Mouse (Mus musculus): ENCODE measurements at regions not wholly inside any gene's neighbourhood (a gene's known extent, or its start where the extent isn't known, plus 50 kb on each side); places are given as distances from the start of the nearest gene placed in this dataset.
A peak's percentile ranks its signal among the peaks of the same experiment; 100 is the strongest.

DNA sequence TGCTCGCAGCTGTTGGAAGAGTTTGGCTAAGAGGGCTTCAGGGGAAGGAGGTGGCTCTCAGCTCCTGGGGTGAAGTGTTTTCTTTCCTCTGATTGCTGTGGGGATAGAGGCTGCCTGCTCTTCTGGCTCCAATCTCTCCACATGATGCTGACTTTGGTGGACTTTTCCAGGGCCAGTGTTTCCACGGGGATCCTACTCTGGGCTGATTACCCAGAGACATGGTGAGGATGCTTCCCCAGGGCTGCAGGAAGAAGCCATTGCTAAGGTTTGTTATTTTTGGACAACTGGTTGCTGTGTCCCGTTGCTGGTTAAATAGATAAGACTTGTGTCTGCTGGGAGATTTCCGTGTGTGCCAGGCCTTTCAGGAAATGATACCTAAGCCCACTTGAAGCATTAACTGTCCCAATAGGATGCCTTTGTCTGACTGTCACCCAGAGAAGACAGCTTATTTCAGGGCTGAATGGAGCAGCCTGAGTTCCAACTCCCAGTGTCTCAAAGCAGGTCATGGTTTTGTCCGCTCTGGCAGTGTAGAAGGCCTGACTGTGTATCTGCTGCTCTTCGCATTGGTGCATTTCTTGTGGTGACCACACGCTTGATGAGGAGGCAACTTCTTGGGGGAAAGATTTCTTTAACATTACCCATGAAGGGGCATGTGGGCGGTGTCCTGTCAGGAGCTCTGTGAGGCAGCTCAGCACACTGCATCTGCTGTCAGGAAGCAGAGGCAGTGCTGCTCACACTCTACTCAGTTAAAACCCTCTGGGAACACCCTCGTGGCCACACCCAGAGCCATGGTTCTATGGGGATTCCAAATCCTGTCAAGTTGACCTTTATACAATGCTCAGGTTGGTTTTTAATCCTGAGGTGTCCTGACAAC is 228.3 kb upstream of the Gadl1 start:
- no peak for DNase-seq (ENCODE audit: low spot score)

DNA sequence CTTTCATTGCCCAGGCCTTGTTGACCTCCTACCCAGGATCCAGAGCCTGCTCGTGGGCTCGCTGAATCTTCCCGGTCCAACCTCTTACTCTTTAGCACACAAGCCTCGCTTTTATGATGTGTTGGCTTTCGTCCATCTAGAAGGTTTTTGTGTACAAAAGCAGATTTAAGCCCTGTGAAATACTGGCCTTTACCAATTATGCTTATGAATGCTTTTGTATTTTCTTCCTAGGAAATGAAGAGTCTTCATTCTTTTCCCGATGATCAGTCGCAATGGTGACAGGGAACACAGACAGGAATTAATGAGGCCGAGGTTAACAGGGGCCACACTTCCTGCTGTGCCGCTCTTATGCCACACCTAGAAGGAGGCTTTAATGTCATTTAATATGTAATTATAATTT is 227.4 kb upstream of the Gadl1 start:
- DNase-seq (ENCODE audit: low spot score), result no peak

DNA sequence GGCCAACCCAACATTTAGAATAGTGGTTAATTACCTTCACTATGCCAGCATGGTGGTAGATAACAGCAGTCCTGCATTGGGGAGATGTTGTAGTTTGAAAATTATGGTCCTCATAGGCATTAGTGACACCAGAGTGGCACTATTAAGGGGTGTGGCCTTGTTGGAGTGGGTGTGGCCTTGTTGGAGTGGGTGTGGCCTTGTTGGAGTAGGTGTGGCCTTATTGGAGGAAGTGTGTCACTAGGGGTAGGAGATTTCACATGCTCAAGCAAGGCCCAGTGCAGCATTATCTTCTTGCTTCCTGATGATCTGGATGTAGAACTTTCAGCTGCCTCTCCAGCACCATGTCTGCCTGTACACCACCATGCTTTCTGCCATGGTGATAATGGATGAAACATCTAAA is 225.3 kb upstream of the Gadl1 start:
- DNase-seq (ENCODE audit: low spot score), result no peak

DNA sequence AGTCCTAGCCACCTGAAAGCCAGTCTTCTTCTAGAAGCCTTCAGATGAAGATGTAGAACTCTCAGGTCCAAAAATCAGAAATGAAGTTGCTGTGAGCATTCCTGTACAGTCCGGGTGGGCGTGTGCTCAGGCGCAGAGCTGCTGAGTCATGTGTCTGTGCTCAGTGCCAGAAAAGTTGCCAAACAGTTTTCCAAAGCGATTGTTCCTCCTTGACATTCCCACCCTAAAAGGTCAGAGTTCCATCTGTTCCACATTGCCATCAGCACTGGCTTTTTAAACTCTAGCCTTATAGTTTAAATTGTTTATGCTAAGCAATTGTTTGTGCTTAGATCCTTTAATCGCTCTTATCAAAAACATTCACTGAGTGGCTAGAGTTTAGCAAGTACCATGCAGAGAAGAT is 222.7 kb upstream of the Gadl1 start:
- DNase-seq (ENCODE audit: low spot score), result no peak

DNA sequence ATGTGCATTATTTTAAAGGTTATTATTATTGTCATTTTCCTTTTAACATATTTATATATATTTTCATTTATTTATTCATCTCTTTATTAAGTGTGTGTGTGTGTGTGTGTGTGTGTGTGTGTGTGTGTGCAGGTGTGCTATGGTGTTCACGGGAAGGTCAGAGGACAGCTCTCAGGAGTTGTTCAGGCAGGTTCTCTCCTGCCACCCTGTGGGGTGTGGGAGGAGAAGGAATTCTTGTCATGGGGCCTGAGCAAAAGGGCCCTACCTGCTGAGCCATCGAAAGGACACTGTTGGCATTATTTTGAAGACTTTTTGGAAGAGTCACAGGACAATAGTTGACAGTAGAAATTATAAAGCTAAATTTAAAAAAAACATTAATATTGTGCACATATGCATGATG is 216.4 kb upstream of the Gadl1 start:
- DNase-seq (ENCODE audit: low spot score), result no peak

DNA sequence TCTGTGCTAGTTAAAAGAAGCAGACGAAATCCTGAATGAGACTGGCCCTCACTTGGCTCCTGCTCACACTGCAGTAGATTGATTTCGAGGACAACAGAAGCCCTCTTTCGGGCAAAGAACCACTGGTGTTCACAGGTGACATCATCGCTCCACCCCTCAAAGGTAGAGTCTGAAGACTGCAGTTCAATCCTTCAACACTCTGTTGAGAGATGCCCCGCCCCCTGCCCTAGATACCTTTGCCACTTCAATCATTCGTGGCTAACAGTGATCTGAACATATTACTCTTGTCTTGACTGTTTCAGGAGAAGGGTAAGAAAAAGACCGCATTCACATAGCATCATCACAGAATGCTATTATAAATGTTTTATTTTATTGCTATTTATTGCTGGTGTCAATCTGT is 205.5 kb upstream of the Gadl1 start:
- DNase-seq (ENCODE audit: low spot score), result no peak

DNA sequence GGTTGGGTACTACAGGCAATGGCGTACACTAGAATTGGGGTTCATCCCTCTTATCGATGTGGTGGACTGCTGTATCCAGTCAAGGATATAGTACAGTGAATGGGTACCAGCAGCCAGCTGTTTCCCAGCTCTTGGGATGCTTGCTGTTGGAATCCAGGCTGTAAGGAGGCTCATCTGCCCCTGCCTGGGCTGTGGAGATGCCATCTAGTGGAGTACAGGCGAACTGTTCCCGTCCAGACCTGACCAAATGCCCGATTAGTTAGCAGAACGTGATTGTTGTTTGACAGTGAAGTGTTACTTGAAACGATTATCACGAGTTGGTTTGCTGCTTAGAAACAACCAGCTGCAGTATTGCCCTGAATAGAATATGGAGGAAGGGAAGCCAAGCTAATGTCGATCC is 205.0 kb upstream of the Gadl1 start:
- peak; percentile 26 for DNase-seq (ENCODE audit: low spot score)

DNA sequence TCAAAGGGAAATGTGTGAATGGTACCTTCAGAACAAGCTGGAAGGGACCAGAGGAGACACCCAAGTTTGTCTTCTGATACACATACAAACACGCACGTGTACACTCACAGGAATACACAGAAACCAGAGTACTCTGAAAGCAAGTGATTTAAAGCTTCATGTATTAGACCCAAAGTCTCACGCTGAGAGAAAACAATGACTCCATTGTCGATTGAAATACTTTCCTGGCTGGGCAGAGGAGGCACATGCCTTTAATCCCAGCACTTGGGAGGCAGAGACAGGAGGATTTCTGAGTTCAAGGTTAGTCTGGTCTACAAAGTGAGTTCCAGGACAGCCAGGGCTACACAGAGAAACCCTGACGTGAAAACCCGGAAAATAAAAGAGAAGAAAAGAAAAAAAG is 203.5 kb upstream of the Gadl1 start:
- DNase-seq (ENCODE audit: low spot score), result no peak

DNA sequence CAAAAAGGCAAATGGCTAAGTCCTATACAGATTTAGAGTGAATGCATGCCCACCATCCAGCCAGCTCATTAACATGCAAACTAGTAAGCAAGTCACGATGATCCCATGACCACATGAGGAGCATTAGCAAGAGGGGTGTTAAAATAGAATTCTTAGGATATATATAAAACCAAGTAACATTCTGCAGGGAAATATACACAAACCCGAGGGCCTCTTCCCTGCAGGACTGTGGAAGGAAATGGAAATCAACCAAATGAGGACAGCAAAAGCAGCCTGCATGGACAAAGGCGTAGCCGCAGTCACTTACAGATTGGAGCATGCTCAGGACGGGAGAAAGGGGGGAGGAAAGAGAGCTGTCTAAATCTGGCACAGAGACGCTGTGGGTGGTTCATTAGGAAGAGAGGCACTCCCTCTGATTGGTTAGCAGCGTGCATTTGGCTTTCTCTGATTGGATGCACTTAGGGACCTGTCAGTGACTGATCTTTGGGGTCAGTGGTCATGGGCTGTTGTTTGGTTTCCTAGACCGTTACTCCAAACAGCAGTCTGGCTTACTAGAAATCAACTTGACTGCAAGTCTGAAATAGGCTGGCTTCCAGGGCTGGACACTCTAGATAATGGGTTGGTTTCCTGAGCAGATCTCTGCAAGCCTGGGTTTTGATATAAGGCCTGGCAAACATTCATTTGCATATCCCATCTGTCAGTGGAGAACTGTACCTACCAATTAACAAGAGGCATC is 200.9 kb upstream of the Gadl1 start:
- no peak for DNase-seq (ENCODE audit: low spot score)

DNA sequence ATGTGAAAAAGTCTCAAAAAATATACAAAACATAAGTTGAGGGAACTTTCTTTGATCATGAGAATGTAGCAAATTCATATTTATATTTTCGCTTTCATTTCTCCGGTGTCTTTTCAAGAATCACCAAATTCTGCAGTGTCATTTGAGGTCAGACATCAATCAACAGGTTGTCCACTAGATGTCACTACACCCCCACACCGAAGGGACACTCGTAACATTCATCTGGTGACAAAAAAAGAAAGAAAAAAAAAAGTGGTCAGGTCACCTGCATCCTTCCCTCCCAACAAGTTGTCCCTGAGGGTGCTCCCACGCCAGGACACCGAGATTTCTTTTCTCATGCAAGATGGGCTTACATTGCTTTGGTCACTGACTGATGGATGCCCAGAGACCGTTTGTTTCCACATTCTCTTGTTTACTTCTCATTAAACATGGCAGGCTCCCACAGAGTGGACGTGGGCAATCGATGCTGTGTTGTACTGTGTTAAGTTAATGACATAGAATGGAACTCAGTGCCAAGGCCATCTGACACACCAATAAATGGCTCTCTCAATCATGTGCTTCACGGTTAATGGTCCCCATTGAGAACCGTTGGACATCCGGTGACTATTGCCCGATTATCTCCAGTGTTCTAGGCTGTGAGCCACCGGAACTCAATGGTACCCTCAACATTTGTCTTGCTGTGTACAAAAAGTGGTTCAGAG is 199.1 kb upstream of the Gadl1 start:
- peak; percentile 12 for DNase-seq (ENCODE audit: low spot score)

DNA sequence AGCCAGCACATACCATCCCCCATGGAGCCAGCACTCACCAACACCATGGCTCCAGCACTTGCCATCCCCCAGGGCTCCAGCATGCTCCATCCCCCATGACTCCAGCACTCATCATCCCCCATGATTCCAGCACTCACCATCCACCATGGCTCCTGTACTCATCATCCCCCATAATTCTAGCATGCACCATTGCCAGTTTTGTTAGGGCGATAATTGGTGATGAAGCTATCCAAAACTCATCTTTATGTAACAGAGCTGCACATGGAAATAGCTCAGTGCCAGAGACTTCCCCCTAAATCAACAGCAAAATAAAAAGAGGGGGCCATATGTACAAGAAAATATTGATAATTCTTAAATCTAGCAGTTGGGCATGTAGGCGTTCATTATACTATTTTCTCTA is 188.9 kb upstream of the Gadl1 start:
- DNase-seq (ENCODE audit: low spot score), result no peak

DNA sequence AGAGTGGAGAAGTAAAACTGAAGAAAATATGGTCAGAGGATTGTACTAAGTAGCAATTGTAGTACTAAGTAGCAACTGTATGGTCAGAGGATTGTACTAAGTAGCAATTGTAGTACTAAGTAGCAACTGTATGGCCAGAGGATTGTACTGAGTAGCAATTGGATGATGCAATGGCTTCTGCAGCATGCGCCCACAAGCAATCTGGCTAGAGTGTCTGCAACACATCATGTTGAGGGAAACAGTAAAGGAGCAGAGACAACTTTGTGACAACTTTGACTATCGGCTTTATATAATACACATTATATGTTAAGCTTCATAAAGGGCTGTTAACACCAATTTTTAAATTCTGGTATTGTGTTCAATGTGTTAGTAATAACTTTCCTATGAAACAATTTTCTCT is 188.4 kb upstream of the Gadl1 start:
- DNase-seq (ENCODE audit: low spot score), result no peak

DNA sequence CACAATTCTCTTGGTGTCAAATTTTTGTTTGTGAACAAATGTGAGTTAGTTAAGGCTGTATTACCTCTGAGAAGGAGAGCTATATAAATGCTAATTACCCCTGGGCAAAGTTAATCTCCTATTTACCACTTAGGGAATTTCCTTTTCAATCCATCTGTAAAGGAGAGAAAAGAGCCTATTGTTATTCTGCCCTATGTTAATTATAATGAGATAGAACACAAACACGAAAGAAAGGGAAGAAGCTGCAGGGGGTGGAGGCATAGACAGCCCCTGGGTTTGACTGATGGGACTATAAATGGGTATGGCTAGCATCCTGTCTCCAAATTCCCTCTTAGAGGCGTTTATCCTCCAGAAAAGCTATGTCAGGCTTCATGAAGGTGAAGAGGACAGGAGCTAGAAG is 185.2 kb upstream of the Gadl1 start:
- no peak for DNase-seq (ENCODE audit: low spot score)

DNA sequence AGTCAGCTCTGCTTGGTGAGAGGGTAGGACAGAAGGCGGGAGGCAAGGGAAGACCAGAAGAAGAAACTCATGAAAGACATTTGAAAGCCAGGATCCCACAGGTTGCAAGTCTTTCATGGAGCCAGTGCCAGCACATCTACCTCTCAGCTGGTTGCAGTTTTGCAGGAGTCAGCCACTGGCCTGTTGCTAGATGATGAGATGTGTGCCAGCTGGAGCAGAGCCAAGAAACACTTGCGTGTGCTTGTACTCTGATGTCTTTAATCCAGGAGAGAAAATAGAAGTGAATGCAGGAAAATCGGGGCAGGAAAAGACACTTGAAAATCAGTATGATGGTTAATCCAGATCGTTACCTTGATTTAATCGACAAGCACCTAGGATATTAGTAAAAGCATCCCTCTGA is 181.9 kb upstream of the Gadl1 start:
- DNase-seq (ENCODE audit: low spot score), result peak; percentile 10

DNA sequence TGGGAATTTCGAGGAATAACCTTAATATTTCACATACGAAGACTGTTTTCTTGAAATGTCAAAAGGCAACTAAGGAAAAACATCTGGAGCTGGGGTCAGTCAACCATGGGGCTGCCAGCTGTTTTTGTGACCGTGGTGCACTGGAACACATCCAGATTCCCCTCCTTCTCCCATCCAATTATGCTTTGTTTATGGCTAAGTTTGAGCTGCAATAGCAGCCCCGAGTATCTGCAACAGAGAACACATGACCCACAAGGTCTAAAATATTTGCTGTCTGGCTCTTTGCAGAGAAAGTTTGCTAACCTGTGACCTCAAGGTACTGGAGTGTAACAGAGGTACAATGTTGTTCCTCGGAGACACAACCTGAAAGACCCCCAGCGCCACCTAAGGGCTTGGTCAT is 177.7 kb upstream of the Gadl1 start:
- DNase-seq (ENCODE audit: low spot score), result no peak

DNA sequence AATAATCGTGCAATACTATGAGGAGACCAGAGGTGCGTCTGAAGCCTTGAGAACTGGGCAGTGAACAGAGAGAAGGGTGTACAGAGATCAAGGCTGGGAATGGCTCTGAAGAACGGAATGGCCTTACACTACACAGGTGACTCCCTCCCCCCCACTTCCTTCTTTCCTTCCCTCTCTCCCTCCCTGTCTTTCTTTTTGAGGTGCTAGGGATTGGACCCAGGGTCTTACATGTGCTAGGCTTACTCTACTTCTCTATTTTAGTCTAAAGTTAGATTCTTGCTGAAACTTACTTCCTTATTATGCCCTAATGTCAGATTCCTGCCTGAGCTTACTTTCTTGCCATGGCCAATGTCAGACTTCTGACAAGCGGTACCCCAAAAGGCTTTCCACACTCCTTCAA is 176.2 kb upstream of the Gadl1 start:
- DNase-seq (ENCODE audit: low spot score), result no peak

DNA sequence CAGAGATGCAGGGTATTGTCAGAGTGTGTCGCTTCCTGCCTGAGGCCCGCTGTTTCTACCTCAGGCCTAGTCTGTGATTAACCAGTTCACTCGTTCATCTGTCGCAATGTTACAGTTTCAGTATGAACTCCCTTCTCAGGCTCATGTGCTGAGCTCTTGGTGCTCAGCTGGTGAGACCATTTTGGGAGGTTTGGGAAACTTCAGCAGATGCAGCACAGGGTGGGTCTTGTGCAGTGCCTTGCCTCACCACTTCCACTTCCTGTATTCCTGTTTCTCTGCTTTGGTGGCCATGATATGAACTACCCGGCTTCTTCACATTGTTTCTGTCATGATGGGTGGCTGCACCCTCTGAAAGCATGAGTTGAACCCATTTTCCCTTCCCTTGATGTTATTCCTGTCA is 169.3 kb upstream of the Gadl1 start:
- no peak for DNase-seq (ENCODE audit: low spot score)

DNA sequence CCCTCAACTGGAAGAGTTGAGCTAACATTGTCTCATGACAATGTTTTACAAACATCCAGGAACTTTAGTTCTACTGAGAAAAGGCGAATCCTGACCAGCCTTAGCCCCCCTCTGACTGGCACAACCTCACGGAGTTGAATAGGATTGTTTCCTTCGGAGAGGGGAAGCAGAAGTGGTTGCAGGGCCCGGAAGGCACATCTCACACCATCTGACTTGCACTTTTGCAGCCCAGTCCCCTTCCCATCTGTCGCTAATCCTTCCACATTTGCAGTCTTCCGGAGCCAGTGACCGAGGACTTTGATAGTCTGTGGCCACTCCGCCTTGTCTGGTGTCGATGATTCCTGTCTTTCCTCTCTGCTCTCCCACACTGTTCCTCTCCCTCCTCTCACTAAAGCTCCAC is 162.8 kb upstream of the Gadl1 start:
- no peak for DNase-seq (ENCODE audit: low spot score)

DNA sequence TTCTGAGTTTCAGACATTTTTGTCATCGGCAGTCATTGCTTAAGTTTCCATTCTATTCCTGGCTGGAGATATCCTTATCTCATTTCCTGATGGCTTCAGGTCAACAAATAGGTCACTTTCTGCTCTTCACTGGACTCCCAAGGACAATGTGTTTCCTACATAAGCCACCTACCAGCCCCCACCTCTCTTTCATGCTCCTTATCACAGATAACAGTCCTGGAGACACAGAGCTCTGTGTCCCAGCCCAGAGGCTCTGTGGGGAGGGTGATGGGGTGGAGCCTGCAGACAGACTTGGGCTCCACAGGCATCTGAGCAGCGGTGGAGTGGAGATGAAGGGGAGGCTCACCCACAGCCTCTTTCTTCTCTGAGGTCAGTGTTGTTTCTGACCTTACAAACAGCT is 148.8 kb upstream of the Gadl1 start:
- no peak for DNase-seq (ENCODE audit: low spot score)

DNA sequence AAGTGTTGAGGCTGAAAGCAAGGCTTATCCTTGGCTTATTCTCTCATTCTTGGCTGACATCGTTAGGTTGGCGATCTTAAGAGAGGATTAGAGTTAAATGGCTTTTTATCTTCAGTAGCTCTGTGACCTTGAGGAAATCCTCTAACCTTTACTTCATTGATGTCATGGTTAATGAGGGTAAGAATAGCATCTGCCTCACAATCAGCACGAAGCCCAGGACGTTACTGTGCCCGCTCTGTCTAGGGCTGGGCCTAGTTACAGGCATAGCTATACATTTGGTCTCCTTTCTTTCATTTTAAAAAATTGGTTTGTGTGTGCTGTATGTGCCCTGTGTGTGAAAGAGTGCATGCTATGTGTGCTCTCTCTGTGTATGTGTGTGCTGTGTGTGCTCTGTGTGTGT is 145.1 kb upstream of the Gadl1 start:
- no peak for DNase-seq (ENCODE audit: low spot score)

DNA sequence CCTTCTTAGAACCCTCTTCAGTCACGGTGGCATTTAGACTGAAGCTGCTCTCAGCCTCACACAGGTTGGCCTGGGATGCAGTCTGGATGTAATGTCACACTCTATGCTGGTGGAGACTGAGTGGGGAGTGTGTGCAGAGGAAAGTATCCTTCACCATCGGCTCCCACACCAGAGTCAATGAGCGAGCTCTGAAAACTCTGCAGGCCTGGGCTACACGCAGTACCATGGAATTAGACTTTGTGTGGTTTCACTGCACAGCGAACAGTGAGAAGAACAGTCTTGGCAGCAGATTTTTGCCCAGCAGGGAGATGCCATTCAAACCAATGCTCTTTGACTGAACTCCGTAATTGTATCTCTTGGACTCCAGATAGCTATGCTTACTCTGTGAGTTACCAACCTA is 142.8 kb upstream of the Gadl1 start:
- no peak for DNase-seq (ENCODE audit: low spot score)

DNA sequence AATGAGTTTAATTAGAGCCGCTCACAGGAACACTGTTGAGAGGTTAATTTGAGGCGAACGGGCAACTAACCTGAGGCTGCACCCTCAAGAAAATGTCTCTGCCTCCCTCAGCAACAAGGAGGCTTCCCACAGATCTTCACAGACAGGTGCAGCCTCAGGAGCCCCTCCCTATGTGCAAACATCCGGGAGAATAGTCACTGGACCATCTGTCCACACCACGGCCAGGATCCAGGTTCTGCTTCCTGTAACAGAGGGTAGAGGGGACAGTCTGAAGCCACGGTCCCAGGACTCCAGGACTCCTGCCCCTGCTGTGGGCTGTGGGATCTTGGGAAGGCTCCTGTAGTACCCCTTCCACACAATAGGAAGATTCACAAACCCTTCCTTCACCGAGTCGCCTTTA is 134.1 kb upstream of the Gadl1 start:
- no peak for DNase-seq (ENCODE audit: low spot score)

DNA sequence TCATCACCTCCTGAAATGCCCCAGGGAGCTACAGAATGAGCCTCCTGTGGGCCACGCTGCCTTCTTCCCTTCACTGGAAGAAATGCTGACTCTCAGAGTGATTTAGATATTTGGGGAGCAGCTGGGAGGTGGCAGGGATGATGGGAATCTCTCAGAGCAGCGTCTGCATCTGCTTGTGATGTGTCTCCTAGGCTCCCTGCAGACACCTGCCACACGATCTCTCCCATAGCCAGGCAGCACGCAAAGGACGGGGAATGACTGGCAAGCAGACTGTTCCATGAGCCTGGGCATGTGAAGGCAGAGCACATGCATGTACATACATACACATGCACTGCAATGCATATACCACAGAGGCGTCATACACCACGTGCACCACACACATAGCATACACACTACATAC is 133.4 kb upstream of the Gadl1 start:
- DNase-seq (ENCODE audit: low spot score), result no peak

Data from MN1 (cell line).